Mouse (Mus musculus) MEL (cell line): ENCODE data around the gene Gm3336.

Experiments
- CTCF ChIP-seq, 3 experiments: IDR thresholded peaks in 2 of 3; conservative IDR thresholded peaks in 1 of 3; 2 replicates each; pipeline ENCODE4 v1.5.1; 2011 to 2012; ENCODE audit warnings: low read length in 3 of 3, low read depth in 2 of 3, mild to moderate bottlenecking in 2 of 3, improper control_type of control experiment in 1 of 3, inconsistent platforms in 1 of 3, mixed read lengths in 1 of 3, moderate library complexity in 1 of 3; ENCODE audit not compliant: control insufficient read depth in 1 of 3, insufficient read depth in 1 of 3, poor library complexity in 1 of 3, severe bottlenecking in 1 of 3
- GATA1 ChIP-seq: IDR thresholded peaks from 2 replicates; pipeline ENCODE4 v1.6.1; 2011; ENCODE audit warnings: low read depth, low read length, improper control_type of control experiment
- MEF2A ChIP-seq: IDR thresholded peaks from 2 replicates; pipeline ENCODE4 v1.6.1; 2014; ENCODE audit warnings: low read depth, mild to moderate bottlenecking, inconsistent platforms, low read length, improper control_type of control experiment; ENCODE audit not compliant: poor library complexity, insufficient replicate concordance, severe bottlenecking; ENCODE audit errors: extremely low read depth
- POLR2A ChIP-seq, 2 experiments: IDR thresholded peaks; 2 replicates each; pipeline ENCODE4 v1.6.1; 2011 to 2012; ENCODE audit warnings: low read length in 2 of 2, mild to moderate bottlenecking in 2 of 2, control low read depth in 1 of 2, improper control_type of control experiment in 1 of 2, low read depth in 1 of 2, moderate library complexity in 1 of 2; ENCODE audit not compliant: control insufficient read depth in 1 of 2, insufficient read depth in 1 of 2, poor library complexity in 1 of 2
- TBP ChIP-seq: IDR thresholded peaks from 2 replicates; pipeline ENCODE4 v1.8.0; 2011; ENCODE audit warnings: low read depth, low read length, improper control_type of control experiment
- USF2 ChIP-seq, 2 experiments: IDR thresholded peaks; 2 replicates each; pipeline ENCODE4 v1.6.1; 2011 to 2012; ENCODE audit warnings: improper control_type of control experiment in 2 of 2, low read length in 2 of 2, borderline replicate concordance in 1 of 2, inconsistent platforms in 1 of 2, low read depth in 1 of 2, mild to moderate bottlenecking in 1 of 2; ENCODE audit not compliant: insufficient read depth in 1 of 2

- TF ChIP-seq TBP, result no peak
- no peak for TF ChIP-seq POLR2A (IDR thresholded peaks at IDR 0.05; ENCODE audit: control insufficient read depth in 1 of 2, insufficient read depth in 1 of 2, low read depth in 1 of 2, low read length in 2 of 2, poor library complexity in 1 of 2)
- no peak for TF ChIP-seq GATA1
- no peak for TF ChIP-seq CTCF (IDR thresholded peaks at IDR 0.05 in 2 of 3, conservative IDR thresholded peaks at IDR 0.05 in 1 of 3; ENCODE audit: control insufficient read depth in 1 of 3, insufficient read depth in 1 of 3, low read depth in 2 of 3, low read length in 3 of 3, poor library complexity in 1 of 3, severe bottlenecking in 1 of 3)
- no peak for TF ChIP-seq USF2 (IDR thresholded peaks at IDR 0.05; ENCODE audit: borderline replicate concordance in 1 of 2, insufficient read depth in 1 of 2, low read depth in 1 of 2, low read length in 2 of 2)
- TF ChIP-seq MEF2A, result no peak
These were observed 42.0 kb downstream of the Gm3336 start for GRCm38 (mm10) chr8:70760350-70760749.
